Mouse (Mus musculus) olfactory bulb, adult 2 months (tissue): Measurements from ENCODE around the gene Sh2d1b1.

Experiments
- CTCF ChIP-seq: fragments of 200-500 bp; IDR thresholded peaks from 2 replicates; pipeline ENCODE4 v1.5.1; 2012; ENCODE audit warnings: low read depth, mild to moderate bottlenecking, low read length, moderate library complexity; ENCODE audit not compliant: insufficient read depth
- POLR2A ChIP-seq: fragments of 200-500 bp; IDR thresholded peaks from 2 replicates; pipeline ENCODE4 v1.6.1; 2012; ENCODE audit warnings: mild to moderate bottlenecking, low read depth, low read length, moderate library complexity; ENCODE audit not compliant: insufficient read depth

- TF ChIP-seq POLR2A (no peak), CTCF (no peak)
Observed at GRCm38 (mm10) chr1:170324312-170324711, 47.2 kb downstream of the Sh2d1b1 start.
